Mouse (Mus musculus) left cerebral cortex, adult 8-10 months (tissue): ENCODE measurements around the gene Zbtb42. TPM values are rescaled to one million over a fixed set of nuclear protein-coding genes. Genes with fewer than 3 reads are reported as not detected.
A peak's percentile ranks its signal among the peaks of the same experiment; 100 is the strongest.

Experiments used
- DNase-seq, 2 experiments: peaks; one replicate each; pipeline ENCODE4 v3.0.0; 2022; ENCODE audit warnings: low spot score in 2 of 2
- total RNA-seq, 4 experiments: library from RNA; stranded (reverse); gene quantifications; 2 replicates each; pipeline ENCODE4 v1.2.4; 2022

Gene Zbtb42
- total RNA-seq: 1 to 10 TPM in 2 of 4 experiments, under 1 TPM in 2; 0.81 to 1.7 (median 1.1) TPM

GRCm38 (mm10) chr12:112678555-112679026, at the start of gene Zbtb42:
TSS of gene Zbtb42 (plus strand) at chr12:112678828.
- DNase-seq: no peak

GRCm38 (mm10) chr12:112628928-112629721, 49.5 kb upstream of the Zbtb42 start:
- no peak for DNase-seq

- DNase-seq: no peak
These were observed 48.6 kb upstream of the Zbtb42 start for GRCm38 (mm10) chr12:112630029-112630428.

- DNase-seq: no peak
These were observed 47.8 kb upstream of the Zbtb42 start for GRCm38 (mm10) chr12:112630796-112631195.

GRCm38 (mm10) chr12:112631472-112631871, 47.2 kb upstream of the Zbtb42 start:
- DNase-seq: no peak

GRCm38 (mm10) chr12:112632084-112632777, 46.4 kb upstream of the Zbtb42 start:
- DNase-seq: no peak

- DNase-seq: no peak
These were observed 45.7 kb upstream of the Zbtb42 start for GRCm38 (mm10) chr12:112632907-112633306.

- DNase-seq: no peak
These were observed 44.9 kb upstream of the Zbtb42 start for GRCm38 (mm10) chr12:112633686-112634085.

- DNase-seq: no peak
These were observed 39.1 kb upstream of the Zbtb42 start for GRCm38 (mm10) chr12:112639526-112639925.

- DNase-seq: no peak
These were observed 35.5 kb upstream of the Zbtb42 start for GRCm38 (mm10) chr12:112643126-112643525.

GRCm38 (mm10) chr12:112644180-112644854, 34.3 kb upstream of the Zbtb42 start, which contains the start of gene Siva1:
TSS of gene Siva1 (plus strand) at chr12:112644679.
- DNase-seq: peak; percentile 89 to 98

GRCm38 (mm10) chr12:112644855-112645506, 33.6 kb upstream of the Zbtb42 start:
- no peak for DNase-seq

GRCm38 (mm10) chr12:112646139-112646538, 32.5 kb upstream of the Zbtb42 start:
- no peak for DNase-seq

GRCm38 (mm10) chr12:112648081-112648480, 30.5 kb upstream of the Zbtb42 start:
- no peak for DNase-seq

GRCm38 (mm10) chr12:112651778-112652439, 26.7 kb upstream of the Zbtb42 start:
- no peak for DNase-seq

GRCm38 (mm10) chr12:112653157-112653824, 25.3 kb upstream of the Zbtb42 start:
- peak; percentile 64 to 85 for DNase-seq

- no peak for DNase-seq
These were observed 24.6 kb upstream of the Zbtb42 start for GRCm38 (mm10) chr12:112654076-112654475.

GRCm38 (mm10) chr12:112658619-112659018, 20.0 kb upstream of the Zbtb42 start:
- no peak for DNase-seq

- peak in 1 of 2 experiments; percentile 48 for DNase-seq
These were observed 19.5 kb upstream of the Zbtb42 start for GRCm38 (mm10) chr12:112659109-112659508.
